Mouse (Mus musculus) retina, postnatal 7 days (tissue): Measurements from ENCODE around the gene Gm42417.
"Not testable (repeated sequence)": the region's sequence is repeated elsewhere in the genome, so short reads cannot be mapped to it uniquely, and the experiment has no call there.

Experiments used
- DNase-seq: peaks from one replicate; pipeline ENCODE4 v3.0.0-alpha.2; 2012; ENCODE audit warnings: low read depth, low spot score

The Gm42417 gene

GRCm38 (mm10) chr1:36545845-36546600 is 6.8 kb upstream of the Gm42417 start:
- no peak for DNase-seq

- DNase-seq: no peak
Observed at GRCm38 (mm10) chr1:36545382-36545781, 6.2 kb upstream of the Gm42417 start.

GRCm38 (mm10) chr1:36542925-36543324 is 3.7 kb upstream of the Gm42417 start:
- no peak for DNase-seq

- DNase-seq: no peak
Observed at GRCm38 (mm10) chr1:36541844-36542243, 2.6 kb upstream of the Gm42417 start.

GRCm38 (mm10) chr1:36540807-36541206 is 1.6 kb upstream of the Gm42417 start:
- no peak for DNase-seq

GRCm38 (mm10) chr1:36540132-36540531 is 903 bp upstream of the Gm42417 start:
- no peak for DNase-seq

- DNase-seq: no peak
Observed at GRCm38 (mm10) chr1:36538727-36539126, 502 bp downstream of the Gm42417 start.

- not testable (repeated sequence) for DNase-seq
Observed at GRCm38 (mm10) chr1:36536783-36537182, 2.4 kb downstream of the Gm42417 start, which contains the start of gene Ankrd23. Gene Ankrd23 (minus strand): TSS chr1:36536883.

GRCm38 (mm10) chr1:36536397-36536728 is 2.9 kb downstream of the Gm42417 start:
- DNase-seq: no peak

GRCm38 (mm10) chr1:36535477-36536396 is 3.5 kb downstream of the Gm42417 start:
- no peak for DNase-seq

- no peak for DNase-seq
Observed at GRCm38 (mm10) chr1:36534595-36535058, 4.6 kb downstream of the Gm42417 start.

- no peak for DNase-seq
Observed at GRCm38 (mm10) chr1:36533546-36533945, 5.7 kb downstream of the Gm42417 start.

- DNase-seq: no peak
Observed at GRCm38 (mm10) chr1:36531461-36531860, 7.8 kb downstream of the Gm42417 start.

GRCm38 (mm10) chr1:36530962-36531361 is 8.3 kb downstream of the Gm42417 start:
- DNase-seq: no peak

- DNase-seq: no peak
Observed at GRCm38 (mm10) chr1:36530485-36530884, 8.7 kb downstream of the Gm42417 start.

- no peak for DNase-seq
Observed at GRCm38 (mm10) chr1:36529875-36530274, 9.4 kb downstream of the Gm42417 start.

- no peak for DNase-seq
Observed at GRCm38 (mm10) chr1:36529274-36529673, 10.0 kb downstream of the Gm42417 start.

GRCm38 (mm10) chr1:36528351-36528750 is 10.9 kb downstream of the Gm42417 start:
- no peak for DNase-seq

GRCm38 (mm10) chr1:36526903-36527302 is 12.3 kb downstream of the Gm42417 start:
- no peak for DNase-seq

- DNase-seq: no peak
Observed at GRCm38 (mm10) chr1:36525774-36526173, 13.5 kb downstream of the Gm42417 start.

- DNase-seq: no peak
Observed at GRCm38 (mm10) chr1:36524058-36524457, 15.2 kb downstream of the Gm42417 start.

GRCm38 (mm10) chr1:36523332-36524013 is 15.8 kb downstream of the Gm42417 start:
- DNase-seq: peak; percentile 87
